Mouse (Mus musculus) right cerebral cortex, postnatal 14 days (tissue): ENCODE data around the gene Dennd1a.

ENCODE experiments used
- DNase-seq: peaks from one replicate; pipeline ENCODE4 v3.0.0; 2022

The Dennd1a gene

GRCm38 (mm10) chr2:38286733-38287551 is at the start of gene Dennd1a:
Gene Dennd1a (minus strand): TSS chr2:38287390.
- peak; percentile 76 for DNase-seq

GRCm38 (mm10) chr2:38336606-38337005 is 49.4 kb upstream of the Dennd1a start:
- DNase-seq: no peak

- no peak for DNase-seq
Observed at GRCm38 (mm10) chr2:38333586-38334119, 46.5 kb upstream of the Dennd1a start.

GRCm38 (mm10) chr2:38326671-38327070 is 39.5 kb upstream of the Dennd1a start:
- DNase-seq: no peak

- no peak for DNase-seq
Observed at GRCm38 (mm10) chr2:38323380-38323779, 36.2 kb upstream of the Dennd1a start.

- DNase-seq: no peak
Observed at GRCm38 (mm10) chr2:38320911-38321310, 33.7 kb upstream of the Dennd1a start.

GRCm38 (mm10) chr2:38319086-38319485 is 31.9 kb upstream of the Dennd1a start:
- no peak for DNase-seq

GRCm38 (mm10) chr2:38313399-38313798 is 26.2 kb upstream of the Dennd1a start:
- DNase-seq: no peak

- no peak for DNase-seq
Observed at GRCm38 (mm10) chr2:38312921-38313320, 25.7 kb upstream of the Dennd1a start.

- no peak for DNase-seq
Observed at GRCm38 (mm10) chr2:38305152-38305551, 18.0 kb upstream of the Dennd1a start.

GRCm38 (mm10) chr2:38300941-38301340 is 13.8 kb upstream of the Dennd1a start:
- no peak for DNase-seq

GRCm38 (mm10) chr2:38295939-38296338 is 8.7 kb upstream of the Dennd1a start:
- DNase-seq: no peak

GRCm38 (mm10) chr2:38291526-38291925 is 4.3 kb upstream of the Dennd1a start:
- no peak for DNase-seq

GRCm38 (mm10) chr2:38288226-38288625 is 1.0 kb upstream of the Dennd1a start:
- no peak for DNase-seq

GRCm38 (mm10) chr2:38286433-38286732 is 807 bp downstream of the Dennd1a start:
- DNase-seq: no peak

GRCm38 (mm10) chr2:38285781-38286432 is 1.3 kb downstream of the Dennd1a start:
- DNase-seq: no peak

GRCm38 (mm10) chr2:38283961-38284360 is 3.2 kb downstream of the Dennd1a start:
- DNase-seq: no peak

GRCm38 (mm10) chr2:38280376-38280775 is 6.8 kb downstream of the Dennd1a start:
- DNase-seq: no peak

GRCm38 (mm10) chr2:38274973-38275372 is 12.2 kb downstream of the Dennd1a start:
- no peak for DNase-seq

- DNase-seq: no peak
Observed at GRCm38 (mm10) chr2:38263653-38264052, 23.5 kb downstream of the Dennd1a start.

GRCm38 (mm10) chr2:38259052-38259451 is 28.1 kb downstream of the Dennd1a start:
- DNase-seq: no peak

GRCm38 (mm10) chr2:38237616-38238015 is 49.6 kb downstream of the Dennd1a start:
- no peak for DNase-seq

- DNase-seq: no peak
Observed at GRCm38 (mm10) chr2:38235593-38235992, 51.6 kb downstream of the Dennd1a start.

- no peak for DNase-seq
Observed at GRCm38 (mm10) chr2:38229882-38230281, 57.3 kb downstream of the Dennd1a start.
